Mouse (Mus musculus): ENCODE data around the gene Lcp2.

Lcp2 gene

DNA sequence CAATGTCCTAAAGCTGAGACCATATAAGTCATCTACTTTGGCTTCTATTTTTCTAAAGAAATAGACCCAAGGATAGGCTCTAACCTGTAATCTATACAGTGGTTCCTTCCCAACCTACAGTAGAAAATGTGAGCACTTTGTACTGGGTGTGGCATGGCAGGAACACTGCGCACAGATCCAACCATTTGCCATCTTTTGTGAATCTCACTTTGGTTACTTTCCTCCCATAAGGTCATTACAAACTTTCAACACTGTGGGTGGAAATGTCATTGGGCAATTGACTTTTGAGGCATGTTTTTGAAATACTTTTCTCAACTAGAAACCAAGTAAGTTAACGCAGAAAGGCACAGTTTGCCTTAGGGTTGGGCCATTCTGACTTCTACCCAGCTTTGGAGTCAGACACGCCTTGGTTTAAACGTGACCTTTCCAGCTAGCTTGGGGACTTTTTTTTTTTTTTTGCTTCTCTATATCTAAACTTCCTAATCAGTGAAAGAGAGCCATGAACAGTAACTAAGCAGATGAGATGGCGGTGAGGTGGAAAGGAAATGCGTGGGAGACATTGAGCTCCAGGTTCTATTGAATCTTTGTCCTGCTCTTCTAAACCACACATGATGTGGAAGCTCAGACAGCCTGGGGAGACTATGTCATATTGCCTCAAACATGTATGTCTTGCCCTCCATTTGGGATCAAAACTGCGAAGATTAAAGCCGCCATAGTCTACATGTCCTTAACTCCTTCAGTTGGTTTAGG lies 1.8 kb downstream of the Lcp2 start:
- DNase-seq = no peak

DNA sequence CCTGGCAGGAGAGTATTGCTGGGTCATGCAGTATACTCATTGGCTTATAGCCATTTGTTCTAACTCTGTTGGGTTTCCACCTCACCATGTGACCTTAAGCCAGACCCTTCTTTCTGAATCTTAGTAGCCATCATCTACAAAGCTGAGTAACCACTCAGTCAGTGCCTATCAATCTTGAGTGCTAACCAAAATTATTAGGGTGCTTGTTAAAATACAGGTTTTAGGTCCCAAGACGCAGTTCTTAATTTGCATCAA lies 2.3 kb downstream of the Lcp2 start:
- no peak for DNase-seq

DNA sequence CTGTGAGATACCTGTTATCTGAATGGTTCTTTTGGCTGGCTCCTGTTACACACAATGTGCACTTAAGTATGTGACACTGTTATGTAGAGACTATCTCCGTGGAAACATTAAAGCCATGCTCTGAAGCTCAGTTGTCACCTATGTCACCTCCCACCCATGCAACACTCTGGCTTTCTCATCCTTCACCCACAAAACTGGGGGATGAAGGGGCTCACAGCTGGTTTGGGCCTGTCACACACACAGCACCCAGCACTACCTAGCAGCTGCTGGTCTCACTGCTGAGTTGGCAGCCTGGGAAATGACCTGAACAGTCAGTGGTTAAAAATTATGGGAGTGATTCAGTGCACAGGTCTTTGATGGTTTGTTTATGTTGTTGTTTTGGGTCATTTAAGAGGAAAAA lies 3.3 kb downstream of the Lcp2 start:
- no peak for DNase-seq

- no peak for DNase-seq
Observed at GRCm38 (mm10) chr11:34050643-34051042, 3.9 kb downstream of the Lcp2 start.

DNA sequence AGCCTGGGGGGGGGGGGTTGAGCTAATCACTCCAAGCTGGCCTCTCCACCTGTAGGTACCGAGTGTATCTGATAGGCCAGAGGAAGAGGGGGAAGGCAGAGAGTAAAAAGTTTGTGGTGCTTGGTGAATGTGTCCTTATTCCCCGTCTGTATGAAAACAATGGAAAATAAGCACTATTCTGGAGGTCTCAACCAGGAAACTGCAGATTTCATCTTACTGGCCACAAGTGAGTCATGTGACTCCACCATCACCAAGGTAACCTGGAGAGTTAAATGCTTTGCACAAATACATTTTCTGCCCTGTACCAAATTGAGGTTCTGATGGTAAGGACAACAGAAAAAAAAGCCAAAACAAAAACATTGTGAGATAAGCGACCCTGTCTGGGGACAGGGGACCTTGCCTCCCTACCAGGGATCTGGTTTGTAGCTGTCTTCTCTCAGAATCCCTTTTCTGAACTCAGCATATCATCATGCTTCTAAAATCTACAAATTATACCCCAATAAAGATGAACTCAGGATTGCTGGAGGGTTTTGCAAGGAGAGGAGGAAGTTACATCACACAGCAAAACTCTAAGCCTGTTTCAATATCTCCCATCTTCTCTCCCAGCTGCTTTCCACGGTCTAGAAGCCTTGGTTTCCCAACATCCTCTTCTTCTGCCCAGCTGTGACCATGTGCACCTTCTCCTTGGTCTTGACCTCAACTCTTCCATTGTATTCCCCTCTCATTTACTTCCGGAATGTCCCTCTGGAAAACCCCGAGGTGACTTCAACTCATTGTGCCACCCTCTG lies 6.5 kb downstream of the Lcp2 start:
- DNase-seq = no peak

DNA sequence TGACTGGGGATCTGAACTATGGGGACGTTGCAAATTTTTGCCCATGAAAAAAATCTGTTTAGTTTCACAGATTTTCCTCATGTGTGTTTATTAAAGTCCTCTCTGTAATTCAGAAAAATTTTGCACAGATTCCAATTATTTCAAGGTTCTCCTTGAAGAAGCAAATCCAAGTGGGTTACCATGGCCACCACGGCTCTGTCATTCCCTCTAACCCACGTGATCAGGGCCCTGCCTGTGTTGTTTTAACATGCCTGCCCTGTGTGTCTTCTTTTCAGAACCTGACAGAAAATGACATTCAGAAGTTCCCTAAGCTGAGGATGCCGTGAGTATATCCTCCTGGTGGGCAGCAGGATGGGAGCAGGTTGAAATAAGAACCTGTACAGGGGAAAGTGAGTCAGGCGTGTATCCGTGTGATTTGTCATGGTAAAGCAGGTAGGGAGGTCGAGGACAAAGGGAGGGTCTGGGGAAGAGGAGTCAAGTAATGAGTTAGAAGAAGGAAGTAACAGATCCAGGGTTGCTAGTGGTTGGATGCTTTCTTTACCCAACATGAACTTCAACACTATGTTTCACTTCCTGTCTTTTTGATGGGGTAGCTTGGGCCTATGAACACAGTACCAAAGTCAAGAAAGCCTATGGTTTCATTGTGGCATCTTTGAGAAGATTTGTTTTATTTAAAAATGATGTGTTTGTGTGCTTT lies 7.5 kb downstream of the Lcp2 start:
- no peak for DNase-seq

DNA sequence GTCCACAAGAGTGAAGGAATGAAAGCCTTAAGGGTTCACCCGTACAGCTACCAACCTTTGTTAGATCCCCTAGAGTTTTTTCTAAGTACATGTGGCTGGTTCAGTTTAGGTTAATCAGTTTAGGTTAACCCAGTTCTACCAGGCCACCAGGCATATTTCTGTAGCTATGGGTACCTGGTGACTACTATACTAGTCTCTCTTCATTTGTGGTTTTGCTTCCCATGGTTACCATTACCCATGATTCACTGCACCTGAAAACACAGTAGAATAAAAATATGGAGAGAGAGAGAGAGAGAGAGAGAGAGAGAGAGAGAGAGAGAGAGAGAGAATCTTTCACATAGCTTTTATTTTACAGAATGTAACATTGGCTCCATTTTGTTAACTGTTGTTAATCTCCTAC lies 10.0 kb downstream of the Lcp2 start:
- no peak for DNase-seq

GRCm38 (mm10) chr11:34058332-34058731 lies 11.6 kb downstream of the Lcp2 start:
- no peak for DNase-seq

- DNase-seq = no peak
Observed at GRCm38 (mm10) chr11:34058960-34059359, 12.2 kb downstream of the Lcp2 start.

- DNase-seq = no peak
Observed at GRCm38 (mm10) chr11:34061740-34062139, 15.0 kb downstream of the Lcp2 start.

- DNase-seq = no peak
Observed at GRCm38 (mm10) chr11:34063257-34063656, 16.5 kb downstream of the Lcp2 start.

- DNase-seq = no peak
Observed at GRCm38 (mm10) chr11:34063702-34064485, 17.2 kb downstream of the Lcp2 start.

GRCm38 (mm10) chr11:34070596-34070995 lies 23.9 kb downstream of the Lcp2 start:
- no peak for DNase-seq

- DNase-seq = no peak
Observed at GRCm38 (mm10) chr11:34072309-34072708, 25.6 kb downstream of the Lcp2 start.

GRCm38 (mm10) chr11:34073776-34074175 lies 27.1 kb downstream of the Lcp2 start:
- DNase-seq = peak; percentile 32

DNA sequence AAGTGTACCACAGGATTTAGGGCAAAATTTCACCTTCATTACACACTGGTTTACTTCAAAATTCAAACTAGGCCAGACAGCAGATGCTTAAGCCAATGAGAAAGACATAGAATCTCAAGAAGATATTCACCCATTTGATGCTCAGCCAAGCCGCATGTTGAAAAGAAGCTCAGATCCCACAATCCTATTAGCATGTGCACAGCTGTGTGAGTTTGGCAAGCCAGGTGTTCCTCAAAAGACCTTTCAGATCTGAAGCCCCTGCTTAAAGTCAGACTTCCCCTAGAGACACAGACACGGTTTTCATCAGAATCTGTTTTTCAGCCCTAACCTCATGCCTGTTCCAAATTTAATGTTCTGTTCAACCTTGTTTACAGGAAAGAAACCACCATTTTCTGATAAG lies 31.1 kb downstream of the Lcp2 start:
- no peak for DNase-seq

DNA sequence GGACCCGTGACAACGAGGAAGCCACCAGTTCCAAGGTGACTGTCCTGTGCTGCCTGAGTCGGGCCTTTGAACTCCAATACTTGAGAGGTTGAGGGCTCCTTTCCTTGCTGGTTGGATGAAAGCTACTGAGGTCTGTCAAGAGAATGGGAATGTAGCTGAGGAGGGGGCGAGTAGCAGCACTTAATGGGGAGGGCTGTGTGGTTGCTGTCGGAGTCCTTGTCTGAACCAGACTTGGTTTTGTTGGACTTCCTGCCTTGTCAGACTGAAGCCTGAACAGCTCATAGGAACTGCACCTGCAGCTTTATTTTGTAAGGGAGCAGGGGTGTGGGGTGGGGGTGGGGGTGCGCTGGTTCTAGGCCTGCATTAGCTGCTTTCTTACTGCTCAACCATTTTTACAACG lies 31.9 kb downstream of the Lcp2 start:
- DNase-seq = no peak

- DNase-seq = no peak
Observed at GRCm38 (mm10) chr11:34079542-34080464, 33.1 kb downstream of the Lcp2 start.

DNA sequence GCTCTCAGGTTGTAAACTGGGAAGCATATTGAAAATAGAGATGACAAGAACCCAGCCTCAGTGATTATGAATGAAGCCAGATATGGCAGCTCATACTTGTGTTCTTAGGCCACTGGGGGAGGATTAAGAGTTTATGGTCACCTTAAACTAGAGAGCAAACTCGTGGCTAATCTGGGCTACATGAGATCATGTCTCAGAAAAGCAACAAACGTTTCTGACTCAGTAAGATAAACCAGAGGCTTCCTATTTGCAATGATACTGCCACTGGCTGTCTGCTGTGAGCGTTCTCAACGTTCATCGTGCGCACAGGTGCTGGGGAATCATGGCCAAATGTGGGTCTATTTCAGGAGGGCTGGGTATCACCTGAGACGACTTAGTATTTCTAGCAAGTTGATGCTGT lies 37.1 kb downstream of the Lcp2 start:
- DNase-seq = no peak

DNA sequence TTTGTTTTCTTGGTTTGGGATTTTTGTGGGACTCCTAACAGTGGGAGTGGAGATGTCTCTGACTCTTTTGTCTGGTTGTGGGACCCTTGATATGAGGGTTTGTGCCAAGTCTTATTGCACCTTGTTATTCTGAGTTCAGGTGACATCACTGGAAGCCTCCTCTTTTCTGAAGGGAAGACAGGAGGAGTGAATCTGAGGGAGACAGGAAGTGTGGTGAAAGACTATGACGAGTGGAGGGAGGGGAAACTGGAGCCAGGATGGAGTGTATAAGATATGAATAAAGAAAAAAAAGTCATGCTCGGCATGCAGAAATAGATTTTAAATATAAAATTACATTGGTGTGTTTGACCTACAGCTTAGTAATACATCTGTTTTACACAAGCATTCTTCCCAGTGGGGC lies 37.9 kb downstream of the Lcp2 start:
- no peak for DNase-seq

- DNase-seq = no peak
Observed at GRCm38 (mm10) chr11:34086164-34086751, 39.5 kb downstream of the Lcp2 start.

GRCm38 (mm10) chr11:34087064-34087463 lies 40.3 kb downstream of the Lcp2 start:
- DNase-seq = no peak

Data from right cerebral cortex, adult 18-20 months (tissue).